Mouse (Mus musculus) erythroblast, embryonic 14.5 days (primary cell): Measurements from ENCODE around the gene Gpr153. TPM values are rescaled to one million over a fixed set of nuclear protein-coding genes. Genes with fewer than 3 reads are reported as not detected.

Experiments
- H3K27me3 ChIP-seq: 2 replicates; pipeline ENCODE4 v1.6.1; 2012; ENCODE audit warnings: inconsistent platforms; ENCODE audit not compliant: control insufficient read depth
- H3K36me3 ChIP-seq: 2 replicates; pipeline ENCODE4 v1.6.1; 2012; ENCODE audit warnings: mild to moderate bottlenecking, inconsistent platforms; ENCODE audit not compliant: control insufficient read depth
- H3K4me1 ChIP-seq: 2 replicates; pipeline ENCODE4 v1.6.1; 2012; ENCODE audit warnings: inconsistent platforms; ENCODE audit not compliant: control insufficient read depth
- H3K4me3 ChIP-seq: replicated peaks from 2 replicates; pipeline ENCODE3; 2012; ENCODE audit warnings: moderate library complexity, mild to moderate bottlenecking, inconsistent platforms
- H3K9me3 ChIP-seq: 2 replicates; pipeline ENCODE4 v1.6.1; 2012; ENCODE audit warnings: low read length, inconsistent platforms, mixed read lengths; ENCODE audit not compliant: control insufficient read depth
- GATA1 ChIP-seq: IDR thresholded peaks from 2 replicates; pipeline ENCODE4 v1.6.1; 2012; ENCODE audit warnings: low read length, inconsistent platforms, mixed read lengths
- TAL1 ChIP-seq: IDR thresholded peaks from 3 replicates; pipeline ENCODE4 v1.6.1; 2012; ENCODE audit warnings: low read length, inconsistent platforms, mixed read lengths
- polyA plus RNA-seq: library from polyadenylated mRNA; stranded (reverse); fragments of >175 nt; gene quantifications from 2 replicates; pipeline ENCODE4 v1.2.3, GENCODE M21; 2012

The Gpr153 gene
- polyA plus RNA-seq, 1 experiment, result not detected

DNA sequence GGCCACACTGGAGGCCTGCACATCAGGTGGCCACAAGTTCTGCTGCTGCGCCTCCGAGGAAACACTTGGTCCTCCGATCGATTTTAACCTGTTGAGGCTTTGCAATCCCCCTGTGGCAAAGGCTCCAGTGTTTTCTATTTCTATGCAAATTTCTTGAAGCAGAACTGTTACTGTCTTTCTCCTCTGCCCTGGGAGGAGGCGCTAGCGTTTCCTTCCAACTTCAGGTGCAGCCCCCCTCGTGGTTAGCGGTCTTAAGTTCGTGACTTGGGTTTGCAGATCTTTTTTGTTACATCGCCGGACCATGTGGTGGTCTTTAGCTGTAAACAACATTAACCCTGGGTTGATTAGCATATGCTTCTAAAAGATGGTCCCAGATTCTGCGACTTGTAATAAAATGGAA lies 59.6 kb downstream of the Gpr153 start:
- H3K4me3 ChIP-seq, result no peak overlapping the region

More for the DNA sequence above, 59.6 kb downstream of the Gpr153 start:
- TF ChIP-seq GATA1 (no peak), TAL1 (no peak)
- peaks cover 74% of the 10 kb centered on the region for H3K36me3 ChIP-seq
- H3K9me3 ChIP-seq, result no peaks in the 10 kb centered on the region
- H3K4me1 ChIP-seq, result peaks cover 14% of the 10 kb centered on the region
- peaks cover 25% of the 10 kb centered on the region for H3K27me3 ChIP-seq

Other genes starting within 250 kb of the Gpr153 start
- 0.82 and 0.86 TPM in 2 replicates for gene Zbtb48, start 246.6 kb upstream of the Gpr153 start, polyA plus RNA-seq
- gene Tas1r1, start 235.7 kb upstream of the Gpr153 start, polyA plus RNA-seq, result not detected in 2 replicates
- 0.72 and 0.87 TPM in 2 replicates for gene Nol9, start 234.9 kb upstream of the Gpr153 start, polyA plus RNA-seq
- gene Plekhg5, start 201.7 kb upstream of the Gpr153 start, polyA plus RNA-seq, result 9.9 and 10.0 TPM in 2 replicates
- 0.37 and 0.81 TPM in 2 replicates for gene Tnfrsf25, start 158.3 kb upstream of the Gpr153 start, polyA plus RNA-seq
- 0.08 and 0.11 TPM in 2 replicates for gene Espn, start 121.9 kb upstream of the Gpr153 start, polyA plus RNA-seq
- not detected in 2 replicates for gene Hes2, start 115.4 kb upstream of the Gpr153 start, polyA plus RNA-seq
- 0.40 and 0.51 TPM in 2 replicates for gene Acot7, start 96.1 kb upstream of the Gpr153 start, polyA plus RNA-seq
- not detected in 2 replicates for gene Hes3, start 17.4 kb downstream of the Gpr153 start, polyA plus RNA-seq
- gene Icmt, start 23.0 kb downstream of the Gpr153 start, polyA plus RNA-seq, result 1.6 and 2.6 TPM in 2 replicates
- gene Rnf207, start 44.8 kb downstream of the Gpr153 start, polyA plus RNA-seq, result 0.01 TPM in 1 of 2 replicates, not detected in the other
- gene Rpl22, start 51.5 kb downstream of the Gpr153 start, polyA plus RNA-seq, result 13.4 and 13.6 TPM in 2 replicates
- gene Chd5, start 64.4 kb downstream of the Gpr153 start, polyA plus RNA-seq, result under 0.01 and 0.02 TPM in 2 replicates
- gene Nphp4, start 202.5 kb downstream of the Gpr153 start, polyA plus RNA-seq, result 0.02 and 0.04 TPM in 2 replicates
- 0.19 and 0.58 TPM in 2 replicates for gene Kcnab2, start 203.6 kb downstream of the Gpr153 start, polyA plus RNA-seq